Mouse (Mus musculus) liver, embryonic 18 days (tissue): ENCODE results near the gene Sec23b. TPM values are rescaled to one million over a fixed set of nuclear protein-coding genes. Genes with fewer than 3 reads are reported as not detected.

Experiments
- polyA plus RNA-seq: library from polyadenylated mRNA; depleted of rRNA; stranded (reverse); fragments of >200 nt; gene quantifications from 2 replicates; pipeline ENCODE4 v1.2.3, GENCODE M21; 2012; rRNA removed

Gene Sec23b
- 24.9 and 25.8 TPM in 2 replicates for polyA plus RNA-seq

DNA sequence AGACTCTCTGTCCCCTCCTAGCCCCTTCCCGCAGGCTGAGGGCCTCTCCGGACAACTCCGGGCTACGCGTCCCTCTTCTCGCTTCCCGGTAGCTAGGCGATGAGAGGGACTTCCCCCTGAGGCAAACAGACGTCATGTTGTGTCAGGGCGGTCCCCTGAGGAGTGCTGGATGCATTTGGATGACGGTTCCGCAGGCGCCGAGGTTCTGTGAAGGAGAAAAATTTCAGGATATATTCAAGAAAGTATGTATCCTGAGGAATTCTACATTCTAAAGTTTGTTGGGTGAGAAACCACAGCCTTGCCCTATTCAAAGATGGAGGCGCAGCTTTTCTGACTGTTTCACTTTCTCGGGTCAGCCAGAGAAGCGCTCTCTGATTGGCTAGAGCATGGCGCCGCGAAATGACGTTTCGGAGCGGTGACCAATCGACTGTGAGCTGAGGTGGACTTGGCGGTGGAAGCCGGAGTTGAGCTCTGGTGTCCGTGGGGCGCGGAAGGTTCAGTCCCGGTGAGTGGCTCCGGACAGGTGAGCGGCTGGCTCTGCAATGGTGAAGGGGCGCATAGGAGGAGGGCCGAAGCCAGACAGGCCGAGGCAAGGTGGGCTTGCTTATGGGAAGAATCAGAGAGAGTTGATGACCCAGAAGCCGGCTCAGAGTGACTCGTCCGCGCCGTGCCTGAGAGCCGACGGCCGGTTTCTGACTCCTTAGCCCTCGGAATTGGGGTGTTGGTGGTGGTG, at the start of gene Sec23b:
Sec23b (plus strand) TSS at position 410 of the 733 bp plus-strand sequence.

DNA sequence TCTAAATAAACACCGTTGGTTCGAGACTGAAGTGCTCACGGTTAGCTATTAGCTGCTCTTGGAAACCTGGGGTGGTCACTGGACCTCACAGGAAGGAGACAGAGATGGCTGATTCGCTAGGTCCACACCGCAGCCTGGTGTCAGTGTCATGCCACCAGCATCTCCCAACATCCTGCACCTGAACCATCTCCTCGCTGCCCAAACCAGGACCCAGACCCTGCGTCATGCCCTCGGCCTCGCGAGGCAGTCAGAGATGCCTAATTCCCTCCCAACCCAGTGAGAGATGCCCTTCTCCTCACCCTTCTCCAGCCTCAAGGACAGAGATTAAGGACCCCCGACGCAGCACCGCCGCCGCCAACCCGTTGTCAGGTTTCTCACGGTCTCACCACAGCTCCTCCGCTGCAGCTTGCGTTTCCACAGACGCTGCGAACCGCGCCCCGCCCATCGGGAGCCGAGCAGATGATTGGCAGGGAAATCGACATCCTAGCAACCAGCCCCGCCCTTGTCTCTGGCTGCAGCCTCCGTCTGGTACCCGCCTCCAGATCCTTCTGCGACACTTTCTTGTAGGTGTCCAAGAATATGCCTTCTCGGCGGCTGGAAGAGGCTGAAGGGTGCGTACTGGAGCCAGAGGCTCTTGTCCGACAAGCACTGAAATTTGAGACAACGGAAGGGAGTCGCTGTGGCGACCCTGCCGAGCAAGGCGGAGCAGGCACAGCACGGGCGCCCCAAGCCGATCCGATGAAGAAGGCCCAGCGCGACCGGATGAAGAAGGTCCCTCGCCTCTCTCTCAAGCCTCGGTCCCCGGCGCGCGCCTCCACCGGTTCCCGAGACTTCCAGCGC, 28.8 kb upstream of the Sec23b start, which contains the start of the genes Dzank1 and Polr3f:
Dzank1 (minus strand) TSS at position 434 of the 840 bp plus-strand sequence.
Polr3f (plus strand) TSS at position 738 of the 840 bp plus-strand sequence.

DNA sequence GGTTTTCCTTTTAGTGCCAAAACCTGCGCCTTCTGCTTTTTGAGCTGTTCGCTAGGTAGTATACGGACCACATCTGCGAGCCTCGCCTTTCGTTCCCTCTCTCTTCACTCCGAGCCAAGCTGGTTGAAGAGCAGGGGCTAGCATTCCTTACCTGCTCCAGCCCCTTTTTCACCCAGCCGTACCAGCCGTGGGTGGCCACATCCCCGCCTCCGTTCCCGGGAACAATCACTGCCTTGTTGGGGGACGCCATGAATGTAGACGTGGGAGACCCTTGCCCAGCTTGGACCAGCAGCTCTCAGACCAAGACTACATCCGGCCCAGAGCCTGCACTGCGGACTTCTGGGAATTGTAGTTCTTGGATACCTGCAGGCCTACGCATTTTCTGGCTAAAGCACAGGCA, 5.5 kb upstream of the Sec23b start, which contains the start of gene Rbbp9:
Rbbp9 (minus strand) TSS at position 341 of the 400 bp plus-strand sequence.

DNA sequence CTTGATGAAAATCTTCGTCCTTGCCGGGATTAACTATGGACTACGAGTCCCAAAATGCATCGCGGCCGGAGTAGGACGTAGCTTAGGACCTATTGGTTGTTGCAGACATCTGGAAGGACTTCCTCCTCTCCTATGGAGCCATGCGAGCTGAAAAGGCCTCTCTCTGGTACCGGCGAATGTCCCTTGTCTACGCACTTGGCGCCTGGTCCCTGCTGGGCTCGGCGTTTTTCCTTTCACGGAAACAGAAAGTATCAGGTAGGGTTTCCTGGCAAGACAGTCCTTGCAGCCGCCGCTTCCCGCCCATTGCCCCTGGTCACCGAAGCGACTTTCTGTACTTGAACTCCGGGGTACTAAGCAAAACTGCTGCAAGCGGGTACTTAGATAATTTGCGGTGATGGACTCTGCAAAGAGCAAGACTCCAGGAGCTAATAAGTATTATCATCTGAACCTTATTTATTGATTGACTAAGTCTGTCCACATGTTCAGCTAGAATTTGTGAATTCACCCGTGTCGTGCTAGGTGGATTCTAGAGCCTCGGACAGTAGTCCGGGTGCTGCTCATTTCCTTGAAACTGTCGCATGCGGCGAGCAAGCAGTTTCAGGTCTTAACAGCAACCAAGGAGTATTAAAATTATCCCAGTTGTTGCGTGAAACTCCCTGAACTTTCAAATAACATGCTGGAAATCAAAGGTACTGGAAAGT, 38.1 kb downstream of the Sec23b start, which contains the start of gene Smim26:
Smim26 (plus strand) TSS at position 104 of the 701 bp plus-strand sequence.

DNA sequence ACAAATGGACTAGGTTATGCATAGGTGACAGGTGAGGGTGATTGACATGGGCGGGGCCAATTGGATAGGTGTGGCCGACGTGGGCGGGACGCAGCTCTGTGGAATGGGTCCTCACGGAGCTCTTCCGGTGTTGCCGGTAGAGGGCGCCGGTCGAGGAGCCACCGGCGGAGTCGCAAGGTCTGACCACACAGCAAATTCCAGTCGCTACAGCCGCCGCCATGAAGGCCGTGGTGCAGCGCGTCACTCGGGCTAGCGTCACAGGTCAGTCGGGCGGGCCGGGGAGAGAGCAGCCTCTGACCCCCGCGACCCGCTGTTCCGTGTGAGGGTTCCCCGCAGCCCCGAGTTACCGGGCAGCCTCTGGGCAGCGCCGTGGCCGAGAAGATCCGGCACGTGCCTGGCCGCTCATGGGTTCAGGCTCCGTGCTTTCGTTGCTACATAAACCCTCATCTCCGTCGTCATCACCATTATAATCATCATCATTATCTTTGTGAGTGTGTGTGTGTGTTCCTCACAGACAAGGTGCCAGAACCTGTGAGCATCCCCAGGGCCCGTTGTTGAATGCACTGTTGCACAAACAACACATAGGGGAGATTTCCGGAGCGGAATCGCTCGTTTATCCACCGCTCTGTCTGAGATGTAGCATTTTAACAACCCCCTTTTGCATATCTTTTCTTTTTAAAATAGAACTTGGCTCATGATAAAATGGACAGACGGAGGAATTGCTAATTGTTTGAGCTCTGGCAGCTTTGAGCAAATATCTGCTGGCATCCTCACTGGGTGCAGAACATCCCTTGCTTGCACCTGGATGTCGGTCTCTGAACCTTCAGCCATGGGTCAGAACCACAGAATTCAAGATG, 44.0 kb downstream of the Sec23b start, which contains the start of gene Dtd1:
Dtd1 (plus strand) TSS at position 67 of the 857 bp plus-strand sequence.

Other genes starting within 250 kb of the Sec23b start
- 0.23 and 0.25 TPM in 2 replicates for gene Ovol2, start 224.1 kb upstream of the Sec23b start, polyA plus RNA-seq
- gene Kat14, start 187.2 kb upstream of the Sec23b start, polyA plus RNA-seq = 11.7 and 12.5 TPM in 2 replicates
- gene Pet117, start 187.2 kb upstream of the Sec23b start, polyA plus RNA-seq = not detected in 2 replicates
- 0.06 TPM in 2 replicates for gene Dzank1, start 28.8 kb upstream of the Sec23b start, polyA plus RNA-seq
- gene Polr3f, start 28.5 kb upstream of the Sec23b start, polyA plus RNA-seq = 4.2 and 4.5 TPM in 2 replicates
- gene Rbbp9, start 5.4 kb upstream of the Sec23b start, polyA plus RNA-seq = 6.4 and 6.7 TPM in 2 replicates
- gene Smim26, start 37.8 kb downstream of the Sec23b start, polyA plus RNA-seq = 17.7 and 19.1 TPM in 2 replicates
- gene Dtd1, start 43.7 kb downstream of the Sec23b start, polyA plus RNA-seq = 7.7 and 8.6 TPM in 2 replicates